Mouse (Mus musculus): ENCODE measurements around the gene Plekhf1. TPM values are rescaled to one million over a fixed set of nuclear protein-coding genes. Genes with fewer than 3 reads are reported as not detected.

The Plekhf1 gene
- polyA plus RNA-seq, 1 experiment = 10.6 TPM

GRCm38 (mm10) chr7:38186861-38187260 is 41.0 kb downstream of the Plekhf1 start:
- Histone ChIP-seq H3K79me3 (ENCODE audit: low read depth) (no peaks in the 10 kb centered on the region), H3K79me2 (ENCODE audit: control insufficient read depth, insufficient read depth) (no peaks in the 10 kb centered on the region), H3K27me3 (ENCODE audit: control insufficient read depth, insufficient read depth, insufficient read length) (no peaks in the 10 kb centered on the region), H3K4me3 (ENCODE audit: insufficient read depth, poor library complexity, severe bottlenecking) (no peak overlapping the region), H3ac (ENCODE audit: control insufficient read depth, insufficient read length, low read depth) (no peak overlapping the region), H3K36me3 (ENCODE audit: control insufficient read depth, insufficient read depth) (no peaks in the 10 kb centered on the region)
- no peak for TF ChIP-seq MYOG (IDR thresholded peaks at IDR 0.05; ENCODE audit: control insufficient read depth, extremely low read depth, insufficient read length)
- no peak for TF ChIP-seq MAX (IDR thresholded peaks at IDR 0.05)
- TF ChIP-seq CTCF (IDR thresholded peaks at IDR 0.05; ENCODE audit: control insufficient read depth, insufficient read depth, insufficient read length) = no peak
- TF ChIP-seq CEBPB (IDR thresholded peaks at IDR 0.05; ENCODE audit: low read depth) = no peak
- no peak for TF ChIP-seq USF1 (IDR thresholded peaks at IDR 0.05; ENCODE audit: low read depth)
- TF ChIP-seq MYOD1 (IDR thresholded peaks at IDR 0.05; ENCODE audit: control insufficient read depth, insufficient read length, low read depth) = no peak
- no peak for TF ChIP-seq FOSL1 (IDR thresholded peaks at IDR 0.05; ENCODE audit: insufficient read depth, low read length, poor library complexity, severe bottlenecking)

GRCm38 (mm10) chr7:38184786-38185185 is 43.0 kb downstream of the Plekhf1 start:
- H3K79me2 ChIP-seq (ENCODE audit: control insufficient read depth, insufficient read depth) = no peaks in the 10 kb centered on the region
- no peaks in the 10 kb centered on the region for H3K27me3 ChIP-seq (ENCODE audit: control insufficient read depth, insufficient read depth, insufficient read length)
- H3K4me3 ChIP-seq (ENCODE audit: insufficient read depth, poor library complexity, severe bottlenecking) = no peak overlapping the region
- TF ChIP-seq CTCF (IDR thresholded peaks at IDR 0.05; ENCODE audit: control insufficient read depth, insufficient read depth, insufficient read length) (no peak), MYOD1 (IDR thresholded peaks at IDR 0.05; ENCODE audit: control insufficient read depth, insufficient read length, low read depth) (no peak), CEBPB (IDR thresholded peaks at IDR 0.05; ENCODE audit: low read depth) (no peak), MAX (IDR thresholded peaks at IDR 0.05) (no peak), MYOG (IDR thresholded peaks at IDR 0.05; ENCODE audit: control insufficient read depth, extremely low read depth, insufficient read length) (no peak), FOSL1 (IDR thresholded peaks at IDR 0.05; ENCODE audit: insufficient read depth, low read length, poor library complexity, severe bottlenecking) (no peak), USF1 (IDR thresholded peaks at IDR 0.05; ENCODE audit: low read depth) (no peak)
- H3K79me3 ChIP-seq (ENCODE audit: low read depth) = no peaks in the 10 kb centered on the region
- no peak overlapping the region for H3ac ChIP-seq (ENCODE audit: control insufficient read depth, insufficient read length, low read depth)
- H3K36me3 ChIP-seq (ENCODE audit: control insufficient read depth, insufficient read depth) = no peaks in the 10 kb centered on the region

- H3K36me3 ChIP-seq (ENCODE audit: control insufficient read depth, insufficient read depth) = no peaks in the 10 kb centered on the region
- no peaks in the 10 kb centered on the region for H3K27me3 ChIP-seq (ENCODE audit: control insufficient read depth, insufficient read depth, insufficient read length)
- no peaks in the 10 kb centered on the region for H3K79me3 ChIP-seq (ENCODE audit: low read depth)
- no peak overlapping the region for H3K4me3 ChIP-seq (ENCODE audit: insufficient read depth, poor library complexity, severe bottlenecking)
- no peaks in the 10 kb centered on the region for H3K79me2 ChIP-seq (ENCODE audit: control insufficient read depth, insufficient read depth)
- no peak overlapping the region for H3ac ChIP-seq (ENCODE audit: control insufficient read depth, insufficient read length, low read depth)
- TF ChIP-seq CTCF (IDR thresholded peaks at IDR 0.05; ENCODE audit: control insufficient read depth, insufficient read depth, insufficient read length) (no peak), CEBPB (IDR thresholded peaks at IDR 0.05; ENCODE audit: low read depth) (no peak), FOSL1 (IDR thresholded peaks at IDR 0.05; ENCODE audit: insufficient read depth, low read length, poor library complexity, severe bottlenecking) (no peak), MYOD1 (IDR thresholded peaks at IDR 0.05; ENCODE audit: control insufficient read depth, insufficient read length, low read depth) (no peak), MYOG (IDR thresholded peaks at IDR 0.05; ENCODE audit: control insufficient read depth, extremely low read depth, insufficient read length) (no peak), USF1 (IDR thresholded peaks at IDR 0.05; ENCODE audit: low read depth) (no peak)
Measured at GRCm38 (mm10) chr7:38184418-38184745, 43.4 kb downstream of the Plekhf1 start.

- Histone ChIP-seq H3K79me2 (ENCODE audit: control insufficient read depth, insufficient read depth) (no peaks in the 10 kb centered on the region), H3K4me3 (ENCODE audit: insufficient read depth, poor library complexity, severe bottlenecking) (peak overlapping the region; percentile 48), H3K27me3 (ENCODE audit: control insufficient read depth, insufficient read depth, insufficient read length) (no peaks in the 10 kb centered on the region), H3ac (ENCODE audit: control insufficient read depth, insufficient read length, low read depth) (peak overlapping the region; percentile 67), H3K36me3 (ENCODE audit: control insufficient read depth, insufficient read depth) (no peaks in the 10 kb centered on the region), H3K79me3 (ENCODE audit: low read depth) (no peaks in the 10 kb centered on the region)
- TF ChIP-seq CTCF (IDR thresholded peaks at IDR 0.05; ENCODE audit: control insufficient read depth, insufficient read depth, insufficient read length) (no peak), MYOG (IDR thresholded peaks at IDR 0.05; ENCODE audit: control insufficient read depth, extremely low read depth, insufficient read length) (no peak)
Measured at GRCm38 (mm10) chr7:38183709-38184417, 44.0 kb downstream of the Plekhf1 start.

- Histone ChIP-seq H3ac (ENCODE audit: control insufficient read depth, insufficient read length, low read depth) (peak within 1 kb of the TSS; percentile 67), H3K79me2 (ENCODE audit: control insufficient read depth, insufficient read depth) (no peaks in the 10 kb centered on the region), H3K4me3 (ENCODE audit: insufficient read depth, poor library complexity, severe bottlenecking) (peak within 1 kb of the TSS; percentile 48), H3K27me3 (ENCODE audit: control insufficient read depth, insufficient read depth, insufficient read length) (no peaks in the 10 kb centered on the region), H3K79me3 (ENCODE audit: low read depth) (no peaks in the 10 kb centered on the region), H3K36me3 (ENCODE audit: control insufficient read depth, insufficient read depth) (no peaks in the 10 kb centered on the region)
- no peak for TF ChIP-seq CTCF (IDR thresholded peaks at IDR 0.05; ENCODE audit: control insufficient read depth, insufficient read depth, insufficient read length)
- TF ChIP-seq MAX (IDR thresholded peaks at IDR 0.05) = no peak
- TF ChIP-seq USF1 (IDR thresholded peaks at IDR 0.05; ENCODE audit: low read depth) = no peak
- no peak for TF ChIP-seq FOSL1 (IDR thresholded peaks at IDR 0.05; ENCODE audit: insufficient read depth, low read length, poor library complexity, severe bottlenecking)
- TF ChIP-seq CEBPB (IDR thresholded peaks at IDR 0.05; ENCODE audit: low read depth) = no peak
- no peak for TF ChIP-seq MYOD1 (IDR thresholded peaks at IDR 0.05; ENCODE audit: control insufficient read depth, insufficient read length, low read depth)
- TF ChIP-seq MYOG (IDR thresholded peaks at IDR 0.05; ENCODE audit: control insufficient read depth, extremely low read depth, insufficient read length) = no peak
Measured at GRCm38 (mm10) chr7:38182962-38183687, 44.7 kb downstream of the Plekhf1 start, which contains the start of gene 1600014C10Rik. Gene 1600014C10Rik, plus strand, starts transcription at chr7:38183217.
